ENCODE assay signal across 26 mouse cellular contexts in the genomic region with DNA sequence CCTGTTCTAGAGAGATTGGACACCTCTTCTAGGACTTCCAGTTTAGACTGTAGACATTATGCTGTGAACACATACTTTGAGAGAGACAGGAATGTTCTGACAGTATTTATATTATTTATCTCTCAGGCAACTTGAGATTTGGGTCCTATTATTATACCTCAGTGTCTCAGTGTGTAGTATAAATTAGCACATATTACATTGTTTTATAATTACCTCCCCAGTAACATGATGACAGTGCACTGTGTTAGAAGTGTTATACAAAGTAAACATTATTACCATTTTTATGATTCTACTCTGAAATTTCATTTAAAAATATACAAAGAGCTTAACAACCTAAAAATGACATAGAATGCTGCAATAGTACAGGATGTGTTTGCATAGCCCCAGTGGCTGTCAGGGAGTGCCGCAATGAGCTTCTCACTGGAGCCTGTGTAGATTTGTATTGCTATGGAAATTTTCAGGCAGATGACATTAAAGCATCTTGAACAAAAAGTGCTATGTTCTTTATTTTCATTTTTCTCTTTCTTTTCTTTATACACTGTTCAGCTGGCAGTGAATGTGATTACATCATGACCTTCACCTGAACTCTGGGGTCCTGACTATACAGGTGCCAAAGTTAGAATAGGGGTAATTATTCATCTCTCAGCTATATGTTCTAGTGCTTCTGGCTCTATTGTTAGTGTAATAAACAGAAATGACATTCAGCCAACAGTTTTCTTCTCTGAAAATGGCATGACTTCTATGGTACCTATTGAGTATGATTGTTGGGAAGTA.
A peak's percentile ranks its signal among the peaks of the same experiment; 100 is the strongest.
DNase-seq lines count a peak whose midpoint lies in the region; ATAC-seq and TF ChIP-seq lines count a peak whose summit lies in the region.
"Had no signal": no experiment of that assay in that cellular context is flagged by ENCODE, and none has a peak within 500 bp of the region (broad histone marks: within the 10 kb centered on the region; RNA-seq: fewer than 3 reads in every experiment).

No protein-coding gene starts in this region.

- intact Hi-C loops in left cerebral cortex, postnatal 14 days (cut with DNase I) = no loop called here
- intact Hi-C loops in left cerebral cortex, postnatal 10 days (cut with DNase I) = no loop called here

- ATAC-seq in forebrain, embryonic 13.5 days = peak; percentile 30; the same call in 1 of the 2 replicates
- ATAC-seq in forebrain, embryonic 11.5 days (replicated peaks; ENCODE audit: low FRiP score) = no peak
- peak; percentile 89 for ATAC-seq in forebrain, postnatal 0 days
- ATAC-seq in forebrain, embryonic 14.5 days = no peak
- ATAC-seq: activated CD4-positive, CD25-positive, alpha-beta regulatory T cell, adult 4 months; CD4-positive, CD25-positive, alpha-beta regulatory T cell, adult 4 months; Patski had no signal

- H3K4me1 ChIP-seq in forebrain, embryonic 13.5 days = no peaks in the 10 kb centered on the region
- H3K4me1 ChIP-seq in forebrain, embryonic 11.5 days (replicated peaks; ENCODE audit: control insufficient read depth, insufficient read depth, low read length) = no peaks in the 10 kb centered on the region
- no peaks in the 10 kb centered on the region for H3K4me1 ChIP-seq in forebrain, postnatal 0 days (ENCODE audit: insufficient read depth)
- no peaks in the 10 kb centered on the region for H3K4me1 ChIP-seq in forebrain, embryonic 14.5 days (ENCODE audit: control insufficient read depth, insufficient read depth, low read length)
- H3K4me1 ChIP-seq: embryonic facial prominence, embryonic 13.5 days; embryonic facial prominence, embryonic 15.5 days; forebrain, embryonic 10.5 days had no signal

- no peak overlapping the region for H3K9ac ChIP-seq in forebrain, embryonic 13.5 days
- H3K9ac ChIP-seq in forebrain, embryonic 11.5 days (ENCODE audit: low read length) = no peak overlapping the region
- H3K9ac ChIP-seq in forebrain, postnatal 0 days = no peak overlapping the region
- no peak overlapping the region for H3K9ac ChIP-seq in forebrain, embryonic 14.5 days (ENCODE audit: low read length)
- H3K9ac ChIP-seq: embryonic facial prominence, embryonic 13.5 days; embryonic facial prominence, embryonic 15.5 days had no signal

- 81% methylated on average over 1 of the region's 1 CpGs for WGBS in forebrain, embryonic 13.5 days
- WGBS in forebrain, embryonic 11.5 days = 95% methylated on average over 1 of the region's 1 CpGs
- WGBS in forebrain, postnatal 0 days = 70% methylated on average over 1 of the region's 1 CpGs
- WGBS in forebrain, embryonic 14.5 days = 84% methylated on average over 1 of the region's 1 CpGs

- no peaks in the 10 kb centered on the region for H3K27me3 ChIP-seq in forebrain, embryonic 13.5 days
- no peaks in the 10 kb centered on the region for H3K27me3 ChIP-seq in forebrain, embryonic 11.5 days (ENCODE audit: control insufficient read depth, insufficient read depth, low read length)
- no peaks in the 10 kb centered on the region for H3K27me3 ChIP-seq in forebrain, postnatal 0 days (ENCODE audit: insufficient read depth, low read length)
- no peaks in the 10 kb centered on the region for H3K27me3 ChIP-seq in forebrain, embryonic 14.5 days (replicated peaks; ENCODE audit: control insufficient read depth, insufficient read depth, low read length)
- H3K27me3 ChIP-seq: CH12.LX; embryonic facial prominence, embryonic 13.5 days; embryonic facial prominence, embryonic 15.5 days; Patski had no signal

- no peaks in the 10 kb centered on the region for H3K9me3 ChIP-seq in forebrain, embryonic 13.5 days (replicated peaks)
- no peaks in the 10 kb centered on the region for H3K9me3 ChIP-seq in forebrain, embryonic 11.5 days (ENCODE audit: control insufficient read depth, low read length)
- H3K9me3 ChIP-seq in forebrain, postnatal 0 days (ENCODE audit: low read length) = no peaks in the 10 kb centered on the region
- no peaks in the 10 kb centered on the region for H3K9me3 ChIP-seq in forebrain, embryonic 14.5 days (replicated peaks; ENCODE audit: control insufficient read depth, low read length)
- H3K9me3 ChIP-seq: embryonic facial prominence, embryonic 13.5 days; embryonic facial prominence, embryonic 15.5 days; forebrain, embryonic 10.5 days; G1E had no signal

- H3K4me2 ChIP-seq in forebrain, embryonic 13.5 days = no peak overlapping the region
- H3K4me2 ChIP-seq in forebrain, embryonic 11.5 days (ENCODE audit: low read depth, low read length, severe bottlenecking) = no peak overlapping the region
- no peak overlapping the region for H3K4me2 ChIP-seq in forebrain, postnatal 0 days (ENCODE audit: low read depth)
- H3K4me2 ChIP-seq in forebrain, embryonic 14.5 days (ENCODE audit: low read length) = no peak overlapping the region
- H3K4me2 ChIP-seq: embryonic facial prominence, embryonic 13.5 days; embryonic facial prominence, embryonic 15.5 days had no signal

- no peak overlapping the region for H3K4me3 ChIP-seq in forebrain, embryonic 13.5 days
- H3K4me3 ChIP-seq in forebrain, embryonic 11.5 days (ENCODE audit: low read depth, low read length) = no peak overlapping the region
- H3K4me3 ChIP-seq in forebrain, postnatal 0 days (ENCODE audit: low read depth, low read length) = no peak overlapping the region
- no peak overlapping the region for H3K4me3 ChIP-seq in forebrain, embryonic 14.5 days (ENCODE audit: low read depth, low read length)
- H3K4me3 ChIP-seq: embryonic facial prominence, embryonic 13.5 days; embryonic facial prominence, embryonic 15.5 days; erythroblast, embryonic 14.5 days; forebrain, embryonic 10.5 days had no signal

- H3K27ac ChIP-seq in forebrain, embryonic 13.5 days = no peak overlapping the region
- H3K27ac ChIP-seq in forebrain, embryonic 11.5 days (ENCODE audit: low read depth, low read length) = no peak overlapping the region
- no peak overlapping the region for H3K27ac ChIP-seq in forebrain, postnatal 0 days (ENCODE audit: low read depth, low read length)
- no peak overlapping the region for H3K27ac ChIP-seq in forebrain, embryonic 14.5 days (ENCODE audit: low read depth, low read length)
- H3K27ac ChIP-seq: embryonic facial prominence, embryonic 13.5 days; embryonic facial prominence, embryonic 15.5 days; forebrain, embryonic 10.5 days had no signal

- DNase-seq in forebrain, embryonic 11.5 days (ENCODE audit: low spot score) = no peak
- no peak for DNase-seq in forebrain, postnatal 0 days
- DNase-seq in forebrain, embryonic 14.5 days (ENCODE audit: low spot score) = no peak
- DNase-seq in left cerebral cortex, postnatal 14 days (ENCODE audit: low spot score in 2 of 2) = peak; percentile 18 to 36
- DNase-seq in left cerebral cortex, postnatal 10 days (ENCODE audit: extremely low spot score in 1 of 2, low spot score in 2 of 2) = no peak
- DNase-seq: adrenal gland, adult 8-10 months; adrenal gland, postnatal 14 days; adrenal gland, postnatal 36 days; B cell, adult 2 months; cerebellum, adult 11 months; cerebellum, adult 18-20 months; cerebellum, adult 8-10 months; cerebellum, adult 9-11 months; cerebellum, postnatal 14 days; cerebellum, postnatal 36 days; embryo, embryonic 11 days had no signal

- H3K36me3 ChIP-seq in forebrain, embryonic 13.5 days (ENCODE audit: poor library complexity, severe bottlenecking) = no peaks in the 10 kb centered on the region
- H3K36me3 ChIP-seq in forebrain, embryonic 11.5 days (ENCODE audit: control insufficient read depth, insufficient read depth, low read length) = no peaks in the 10 kb centered on the region
- H3K36me3 ChIP-seq in forebrain, postnatal 0 days (ENCODE audit: insufficient read depth) = no peaks in the 10 kb centered on the region
- H3K36me3 ChIP-seq in forebrain, embryonic 14.5 days (ENCODE audit: control insufficient read depth, insufficient read depth, low read length) = no peaks in the 10 kb centered on the region
- H3K36me3 ChIP-seq: embryonic facial prominence, embryonic 13.5 days; embryonic facial prominence, embryonic 15.5 days; forebrain, embryonic 10.5 days; G1E had no signal

- no peak for TF ChIP-seq CTCF in forebrain, postnatal 0 days (IDR thresholded peaks at IDR 0.05; ENCODE audit: low read depth)

Comparison
In these comparisons a context has a peak if more than half of its experiments do, and no peak if none do; other contexts are left out.
1. ATAC-seq: peak in forebrain, embryonic 13.5 days (single experiment) and forebrain, postnatal 0 days (single experiment); none in forebrain, embryonic 11.5 days (single experiment) and forebrain, embryonic 14.5 days (single experiment).
2. DNase-seq: peak in left cerebral cortex, postnatal 14 days (2 of 2); none in forebrain, embryonic 11.5 days (single experiment), forebrain, postnatal 0 days (single experiment), forebrain, embryonic 14.5 days (single experiment) and left cerebral cortex, postnatal 10 days (0 of 2).